Mouse (Mus musculus) liver, embryonic 15.5 days (tissue): ENCODE measurements around the gene Incenp. TPM values are rescaled to one million over a fixed set of nuclear protein-coding genes. Genes with fewer than 3 reads are reported as not detected.
"Not testable (repeated sequence)": the region's sequence is repeated elsewhere in the genome, so short reads cannot be mapped to it uniquely, and the experiment has no call there.

ENCODE experiments used
- ATAC-seq: fragments of 200-750 bp; cut with Nextera tagmentation; 2 replicates; pipeline ENCODE4 v1.8.0; 2017; ENCODE audit warnings: moderate number of reproducible peaks, mild to moderate bottlenecking, moderate library complexity; ENCODE audit not compliant: insufficient read depth
- H3K27ac ChIP-seq: fragments of 300-500 bp; sonication (generic); replicated peaks from 2 replicates; pipeline ENCODE4 v1.5.1; 2015; ENCODE audit warnings: mild to moderate bottlenecking, inconsistent platforms
- H3K27me3 ChIP-seq: fragments of 300-500 bp; sonication (generic); 2 replicates; pipeline ENCODE4 v1.6.1; 2015; ENCODE audit warnings: mild to moderate bottlenecking, inconsistent platforms
- H3K36me3 ChIP-seq: fragments of 300-500 bp; sonication (generic); replicated peaks from 2 replicates; pipeline ENCODE4 v1.6.1; 2015; ENCODE audit warnings: moderate library complexity, mild to moderate bottlenecking, inconsistent platforms
- H3K4me1 ChIP-seq: fragments of 300-500 bp; sonication (generic); replicated peaks from 2 replicates; pipeline ENCODE4 v1.6.1; 2015; ENCODE audit warnings: inconsistent platforms
- H3K4me2 ChIP-seq: fragments of 300-500 bp; sonication (generic); 2 replicates; pipeline ENCODE4 v1.6.1; 2015; ENCODE audit warnings: moderate library complexity, mild to moderate bottlenecking, inconsistent platforms
- H3K4me3 ChIP-seq: fragments of 300-500 bp; sonication (generic); replicated peaks from 2 replicates; pipeline ENCODE4 v1.5.1; 2015; ENCODE audit warnings: mild to moderate bottlenecking, inconsistent platforms
- H3K9ac ChIP-seq: fragments of 300-500 bp; sonication (generic); 2 replicates; pipeline ENCODE4 v1.6.1; 2015; ENCODE audit warnings: moderate library complexity, mild to moderate bottlenecking, inconsistent platforms
- H3K9me3 ChIP-seq: fragments of 300-500 bp; sonication (generic); replicated peaks from 2 replicates; pipeline ENCODE4 v1.6.1; 2016; ENCODE audit warnings: inconsistent platforms
- WGBS: fragments of 180-500 bp; shearing (Covaris S2); methylation state at CpG from one replicate; pipeline ENCODE4 v1.1.7; 2015; ENCODE audit warnings: mixed read lengths; ENCODE audit not compliant: insufficient replicate concordance; 5-methylcytosine and 5-hydroxymethylcytosine counted together
- polyA plus RNA-seq: library from polyadenylated mRNA; unstranded; fragments of >200 nt; fragmentation: Nextera tagmentation; extraction: Ambion mirVana; gene quantifications from 2 replicates; pipeline ENCODE4 v1.2.1, GENCODE M21; 2015

Gene Incenp
- polyA plus RNA-seq, 1 experiment from 2014 or later, result 95.5 TPM

DNA sequence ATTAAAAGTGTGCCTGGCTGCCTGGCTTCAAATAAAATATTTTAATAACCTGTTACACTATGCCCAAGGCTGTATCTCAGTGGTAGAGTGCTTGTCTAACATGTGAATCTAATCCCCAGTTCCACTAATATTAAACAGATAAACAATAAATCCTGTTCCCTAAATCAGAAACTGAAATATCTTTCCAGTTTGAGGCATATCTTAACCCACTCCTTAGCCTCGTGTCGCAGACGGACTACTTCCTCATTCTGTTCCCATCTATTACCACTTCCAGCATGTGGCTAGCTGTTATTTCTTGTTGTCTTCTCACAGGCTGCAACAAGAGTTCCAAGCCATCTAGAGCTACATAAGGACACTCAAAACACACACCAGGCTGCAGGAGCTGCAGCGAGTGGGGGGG lies 18.4 kb upstream of the Incenp start:
- no peak for ATAC-seq
- 29% methylated on average over 4 of the region's 4 CpGs for WGBS
- no peak overlapping the region for H3K4me3 ChIP-seq

DNA sequence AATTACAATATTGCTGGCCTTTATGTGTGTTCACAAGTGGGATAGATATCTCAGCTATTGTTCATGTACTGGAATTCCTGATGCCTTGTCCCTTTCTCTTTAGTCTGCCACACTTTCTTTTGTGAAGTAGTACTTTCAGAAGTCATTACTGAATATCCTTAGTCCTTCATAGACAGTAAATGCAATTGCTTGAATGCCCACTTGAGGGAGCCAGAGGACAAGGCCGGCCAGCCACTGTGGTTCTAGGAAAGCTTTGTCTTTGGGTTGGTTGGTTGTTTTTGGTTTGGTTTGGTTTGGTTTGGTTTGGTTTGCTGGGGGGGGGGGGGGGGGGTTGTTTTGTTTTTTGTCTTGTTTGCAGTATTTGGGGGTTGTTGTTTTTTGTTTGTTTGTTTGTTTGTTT lies 16.6 kb upstream of the Incenp start:
- no peak overlapping the region for H3K4me3 ChIP-seq
- H3K9me3 ChIP-seq, result no peaks in the 10 kb centered on the region
- no peak for ATAC-seq
- H3K4me1 ChIP-seq, result peaks cover 19% of the 10 kb centered on the region
- H3K27ac ChIP-seq, result no peak overlapping the region
- no peaks in the 10 kb centered on the region for H3K27me3 ChIP-seq
- H3K9ac ChIP-seq, result no peak overlapping the region
- no peak overlapping the region for H3K4me2 ChIP-seq
- no peaks in the 10 kb centered on the region for H3K36me3 ChIP-seq
- 0% methylated on average over 1 of the region's 1 CpGs for WGBS

More for the DNA sequence above, 18.4 kb upstream of the Incenp start:
- peaks cover 23% of the 10 kb centered on the region for H3K4me1 ChIP-seq
- no peak overlapping the region for H3K9ac ChIP-seq
- H3K4me2 ChIP-seq, result no peak overlapping the region
- H3K9me3 ChIP-seq, result no peaks in the 10 kb centered on the region
- H3K27me3 ChIP-seq, result no peaks in the 10 kb centered on the region
- H3K27ac ChIP-seq, result no peak overlapping the region
- H3K36me3 ChIP-seq, result no peaks in the 10 kb centered on the region

DNA sequence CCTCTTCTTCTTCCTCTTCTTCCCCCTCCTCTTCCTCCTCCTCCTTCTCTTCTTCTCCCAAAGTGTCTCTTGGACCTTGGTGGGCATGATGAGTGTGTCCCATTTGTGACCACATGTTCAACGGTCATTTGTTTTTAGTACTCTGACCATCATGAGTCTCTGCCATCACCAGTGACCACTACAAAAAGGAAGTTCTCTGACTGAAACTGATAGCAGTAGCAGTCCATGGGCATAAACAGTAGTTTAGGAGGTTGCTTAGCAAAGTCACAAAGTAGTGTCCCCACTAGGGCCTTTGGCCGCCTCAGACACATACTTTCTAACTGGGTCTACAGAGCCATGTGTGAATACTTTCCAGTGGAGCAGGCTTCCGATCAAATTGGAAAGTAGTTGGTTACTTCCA lies 15.0 kb upstream of the Incenp start:
- H3K36me3 ChIP-seq, result no peaks in the 10 kb centered on the region
- 57% methylated on average over 3 of the region's 3 CpGs for WGBS
- H3K9me3 ChIP-seq, result no peaks in the 10 kb centered on the region
- H3K27me3 ChIP-seq, result no peaks in the 10 kb centered on the region
- no peak; the same call in 1 of the 2 replicates for ATAC-seq
- H3K4me2 ChIP-seq, result no peak overlapping the region
- no peak overlapping the region for H3K9ac ChIP-seq
- H3K4me1 ChIP-seq, result peaks cover 10% of the 10 kb centered on the region
- H3K4me3 ChIP-seq, result no peak overlapping the region
- H3K27ac ChIP-seq, result no peak overlapping the region

DNA sequence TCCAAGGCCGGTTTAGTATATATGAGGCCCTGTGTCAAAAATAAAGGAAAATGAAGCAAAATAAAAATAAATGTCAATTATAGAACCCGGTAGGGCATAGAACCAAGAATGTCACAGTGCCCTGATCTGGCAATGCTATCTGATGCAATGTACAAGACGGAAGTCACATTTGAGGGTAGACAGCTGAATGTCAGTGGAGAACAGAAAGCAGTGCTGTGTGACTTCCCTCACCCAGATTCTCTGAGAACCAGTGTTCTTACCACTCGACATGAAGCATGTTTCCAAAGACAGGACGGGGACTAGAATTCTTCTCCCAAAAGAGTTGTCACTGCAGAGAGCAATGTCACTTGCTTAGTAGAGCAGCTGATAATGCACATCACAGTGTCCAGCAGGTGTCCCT lies 14.4 kb upstream of the Incenp start:
- no peaks in the 10 kb centered on the region for H3K9me3 ChIP-seq
- no peak for ATAC-seq
- H3K4me1 ChIP-seq, result peaks cover 10% of the 10 kb centered on the region
- no peak overlapping the region for H3K4me3 ChIP-seq
- H3K4me2 ChIP-seq, result no peak overlapping the region
- 0 out of 2 replicates have a peak overlapping the region, but pooled peaks have one; percentile 41 for H3K27ac ChIP-seq
- H3K9ac ChIP-seq, result no peak overlapping the region
- H3K36me3 ChIP-seq, result no peaks in the 10 kb centered on the region
- H3K27me3 ChIP-seq, result no peaks in the 10 kb centered on the region
- 62% methylated on average over 5 of the region's 5 CpGs for WGBS

DNA sequence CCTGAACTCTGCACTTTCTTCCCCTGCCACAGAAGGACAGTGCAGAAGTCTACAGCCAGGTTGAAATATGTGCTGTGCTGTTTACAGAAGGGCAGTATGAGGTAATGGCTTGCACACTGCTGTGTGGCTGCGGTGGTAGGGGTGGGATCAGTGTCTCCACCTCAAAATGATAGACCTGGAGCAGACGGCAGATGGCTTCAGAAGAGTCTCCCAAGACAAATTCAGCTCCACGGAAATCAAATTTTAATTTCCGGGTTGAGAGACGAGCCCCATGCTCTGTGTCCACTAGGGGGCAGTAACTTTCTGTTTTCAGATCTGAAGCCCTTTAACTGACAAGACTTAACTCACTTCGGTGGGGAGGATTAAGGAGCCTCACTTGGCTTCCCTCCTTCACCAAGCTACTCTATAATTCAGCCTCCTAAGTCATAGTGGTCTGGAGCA lies 12.0 kb upstream of the Incenp start:
- Histone ChIP-seq H3K27me3 (no peaks in the 10 kb centered on the region), H3K36me3 (no peaks in the 10 kb centered on the region), H3K9ac (no peak overlapping the region), H3K4me2 (peak overlapping the region; percentile 31; the same call in 1 of the 2 replicates), H3K4me3 (no peak overlapping the region), H3K9me3 (no peaks in the 10 kb centered on the region), H3K4me1 (peaks cover 4% of the 10 kb centered on the region; the same call in 1 of the 2 replicates), H3K27ac (no peak overlapping the region)
- peak; percentile 49; the same call in 1 of the 2 replicates for ATAC-seq
- 15% methylated on average over 6 of the region's 6 CpGs for WGBS

DNA sequence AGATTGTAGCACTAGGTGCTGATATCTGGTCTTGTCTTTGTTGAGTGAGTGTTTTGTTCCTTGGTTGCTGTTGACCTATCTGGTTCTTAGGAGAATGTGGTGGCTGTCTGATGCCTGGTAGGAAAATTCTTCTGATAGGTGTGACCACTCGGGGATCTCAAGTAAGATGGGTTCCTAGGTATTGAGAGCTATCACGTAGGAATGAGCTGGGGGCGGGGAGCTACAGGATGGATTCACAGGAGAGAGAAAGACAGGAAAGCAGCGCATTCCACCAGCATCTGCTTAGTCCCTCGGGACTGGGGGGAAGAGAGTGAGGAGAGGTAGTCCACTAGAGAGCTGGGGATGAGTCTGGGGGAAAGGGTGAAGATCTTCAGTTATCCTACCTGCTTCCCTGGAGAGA lies 10.0 kb upstream of the Incenp start:
- no peak overlapping the region for H3K27ac ChIP-seq
- no peaks in the 10 kb centered on the region for H3K36me3 ChIP-seq
- no peak for ATAC-seq
- H3K9me3 ChIP-seq, result no peaks in the 10 kb centered on the region
- H3K27me3 ChIP-seq, result no peaks in the 10 kb centered on the region
- WGBS, result 66% methylated on average over 5 of the region's 5 CpGs
- H3K4me2 ChIP-seq, result no peak overlapping the region
- peaks cover 4% of the 10 kb centered on the region; the same call in 1 of the 2 replicates for H3K4me1 ChIP-seq
- no peak overlapping the region for H3K9ac ChIP-seq
- no peak overlapping the region for H3K4me3 ChIP-seq

DNA sequence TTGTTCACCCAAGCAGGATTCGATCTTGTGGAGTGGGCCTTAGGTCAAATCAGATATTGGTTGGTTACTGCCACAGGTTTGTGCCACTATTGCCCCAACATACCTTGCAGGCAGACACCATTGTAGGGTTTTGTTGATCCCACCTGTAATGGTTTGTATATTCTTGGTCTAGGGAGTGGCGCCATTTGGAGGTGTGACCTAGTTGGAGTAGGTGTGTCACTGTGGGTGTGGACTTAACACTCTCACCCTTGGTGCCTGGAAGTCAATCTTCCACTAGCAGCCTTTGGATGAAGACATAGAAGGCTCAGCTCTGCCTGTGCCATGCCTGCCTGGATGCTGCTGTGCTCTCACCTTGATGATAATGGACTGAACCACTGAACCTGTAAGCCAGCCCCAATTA lies 1.3 kb upstream of the Incenp start:
- H3K9me3 ChIP-seq, H3K27me3 ChIP-seq, ATAC-seq, H3K9ac ChIP-seq: not testable (repeated sequence)
- 92% methylated on average over 2 of the region's 2 CpGs for WGBS
- Histone ChIP-seq H3K4me1 (peaks cover 40% of the 10 kb centered on the region), H3K4me3 (peak overlapping the region; percentile 83), H3K36me3 (peaks cover 16% of the 10 kb centered on the region), H3K27ac (peak overlapping the region; percentile 93), H3K4me2 (peak overlapping the region; percentile 69)

DNA sequence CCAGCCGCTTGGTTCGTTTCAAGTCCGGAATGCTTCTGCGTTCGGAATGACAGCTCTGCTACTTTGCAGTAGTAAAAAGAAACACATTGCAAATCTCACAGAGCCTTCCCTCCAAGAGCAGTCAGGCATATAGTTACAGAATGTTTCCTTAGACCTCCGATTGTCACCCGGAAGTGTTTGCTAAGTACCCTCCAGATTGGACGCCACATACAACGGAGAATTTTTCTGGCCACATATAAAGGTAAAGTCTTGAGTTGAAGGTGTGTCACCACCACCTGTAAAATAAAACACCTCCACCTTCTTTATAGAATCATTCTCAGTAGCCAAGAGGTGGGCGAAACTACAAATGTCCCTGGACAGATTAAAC lies 412 bp upstream of the Incenp start:
- Histone ChIP-seq H3K4me2 (peak overlapping the region; percentile 69), H3K27me3 (no peaks in the 10 kb centered on the region), H3K27ac (peak overlapping the region; percentile 93), H3K4me1 (peaks cover 49% of the 10 kb centered on the region), H3K9me3 (no peaks in the 10 kb centered on the region), H3K36me3 (peaks cover 25% of the 10 kb centered on the region), H3K9ac (peak overlapping the region; percentile 51), H3K4me3 (peak overlapping the region; percentile 83)
- ATAC-seq, result peak; percentile 47
- WGBS, result 5% methylated on average over 10 of the region's 10 CpGs

DNA sequence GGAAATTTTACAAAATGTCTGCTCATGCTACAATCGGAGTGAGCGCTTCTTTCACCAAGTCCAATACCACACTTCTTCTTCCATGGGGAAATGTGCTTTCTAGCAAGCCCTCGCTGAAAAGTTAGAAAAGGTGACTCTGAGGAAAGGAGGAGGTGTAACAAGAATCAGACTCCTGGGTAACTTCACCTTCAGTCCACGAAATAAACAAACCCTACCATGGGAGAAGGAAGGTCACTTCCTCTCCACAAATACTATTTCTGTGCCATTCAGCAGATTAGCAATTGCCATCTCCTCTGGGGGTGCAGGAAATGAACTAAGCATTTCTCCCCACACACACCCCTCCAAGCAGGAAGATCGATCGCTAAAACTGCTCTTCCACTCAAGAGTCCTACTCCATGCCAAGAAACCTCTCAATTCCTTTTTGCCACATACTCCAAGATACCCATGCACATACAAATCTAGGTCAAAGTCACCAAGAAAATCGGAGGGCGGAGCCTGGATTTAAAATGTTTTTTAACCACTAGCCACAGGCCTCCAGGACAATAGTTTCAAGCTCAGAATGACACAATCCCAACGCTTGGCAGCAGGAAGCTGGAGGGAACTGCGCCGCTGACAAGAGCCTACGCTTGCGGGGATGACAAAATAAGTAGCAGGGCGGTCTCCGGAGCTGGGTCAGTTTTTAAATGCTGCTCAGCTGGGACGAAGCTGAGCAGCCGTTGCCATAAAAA lies 848 bp downstream of the Incenp start:
- peak overlapping the region; percentile 88 for H3K9ac ChIP-seq
- H3K36me3 ChIP-seq, result peaks cover 38% of the 10 kb centered on the region
- H3K4me1 ChIP-seq, result peaks cover 61% of the 10 kb centered on the region
- peak; percentile 3; the same call in 1 of the 2 replicates for ATAC-seq
- WGBS, result 6% methylated on average over 17 of the region's 17 CpGs
- peak overlapping the region; percentile 76 for H3K4me2 ChIP-seq
- H3K27me3 ChIP-seq, result no peaks in the 10 kb centered on the region
- H3K4me3 ChIP-seq, result peak overlapping the region; percentile 83
- no peaks in the 10 kb centered on the region for H3K9me3 ChIP-seq
- peak overlapping the region; percentile 92 for H3K27ac ChIP-seq

DNA sequence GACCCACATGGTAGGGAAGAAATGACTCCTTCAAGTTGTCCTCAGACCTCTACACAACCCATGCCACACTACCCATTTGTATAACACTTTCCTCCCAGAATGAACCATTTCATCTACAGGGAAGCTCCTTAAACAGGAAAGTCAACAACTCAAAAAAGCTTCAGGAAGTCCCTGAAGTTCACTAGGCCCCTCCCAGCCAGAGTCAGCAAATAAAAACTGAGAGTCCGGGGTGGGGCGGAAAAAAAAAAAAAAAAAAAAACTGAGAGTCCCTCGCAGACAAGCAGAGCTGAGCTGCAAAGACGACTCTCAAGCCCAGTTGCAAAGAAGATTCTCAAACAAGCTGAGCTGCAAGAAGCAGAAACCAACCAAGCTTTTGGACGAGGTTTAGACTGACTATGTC lies 3.3 kb downstream of the Incenp start:
- H3K4me2 ChIP-seq, result peak overlapping the region; percentile 76
- peak overlapping the region; percentile 8; the same call in 1 of the 2 replicates for H3K9ac ChIP-seq
- H3K4me3 ChIP-seq, result peak overlapping the region; percentile 83
- no peak for ATAC-seq
- H3K9me3 ChIP-seq, result no peaks in the 10 kb centered on the region
- H3K4me1 ChIP-seq, result peaks cover 66% of the 10 kb centered on the region
- H3K27ac ChIP-seq, result peak overlapping the region; percentile 19; the same call in 1 of the 2 replicates
- no peaks in the 10 kb centered on the region for H3K27me3 ChIP-seq
- WGBS, result 42% methylated on average over 5 of the region's 5 CpGs
- H3K36me3 ChIP-seq, result peaks cover 62% of the 10 kb centered on the region

DNA sequence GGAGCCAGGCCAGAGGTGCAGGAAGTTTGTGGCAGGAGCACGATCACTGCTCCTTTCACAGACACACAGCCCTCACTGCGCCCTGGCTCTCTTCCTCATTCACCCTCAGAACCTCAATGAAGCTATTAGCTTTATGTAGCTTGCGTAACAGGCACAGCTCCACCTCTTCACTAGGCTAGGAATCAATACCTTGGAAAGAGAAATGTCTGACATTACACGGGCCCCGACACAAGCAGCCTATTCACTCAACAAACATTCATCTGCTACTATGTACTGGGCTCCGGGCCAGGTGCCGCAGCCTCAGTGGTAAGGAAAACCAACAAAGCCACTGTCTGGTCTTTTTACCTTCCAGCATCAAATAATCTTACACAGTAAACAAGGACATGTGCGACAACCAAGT lies 12.6 kb downstream of the Incenp start:
- Histone ChIP-seq H3K4me2 (no peak overlapping the region; the same call in 1 of the 2 replicates), H3K9me3 (no peaks in the 10 kb centered on the region), H3K27me3 (no peaks in the 10 kb centered on the region), H3K36me3 (peaks cover 98% of the 10 kb centered on the region), H3K27ac (no peak overlapping the region), H3K9ac (no peak overlapping the region), H3K4me3 (no peak overlapping the region), H3K4me1 (peaks cover 19% of the 10 kb centered on the region)
- 82% methylated on average over 8 of the region's 8 CpGs for WGBS
- peak; percentile 54 for ATAC-seq
